Mouse (Mus musculus) embryonic facial prominence, embryonic 11.5 days (tissue): ENCODE results near the gene Prkch. TPM values are rescaled to one million over a fixed set of nuclear protein-coding genes. Genes with fewer than 3 reads are reported as not detected.

ENCODE experiments used
- ATAC-seq: fragments of 200-750 bp; cut with Nextera tagmentation; replicated peaks from 2 replicates; pipeline ENCODE4 v1.8.0; 2017; ENCODE audit warnings: low read depth; ENCODE audit not compliant: insufficient number of reproducible peaks, low FRiP score, low TSS enrichment
- DNase-seq: peaks from one replicate; pipeline ENCODE4 v3.0.0-alpha.2; 2015; ENCODE audit warnings: low spot score
- H3K27ac ChIP-seq: fragments of 300-500 bp; sonication (generic); replicated peaks from 2 replicates; pipeline ENCODE4 v1.5.1; 2014; ENCODE audit warnings: mild to moderate bottlenecking, low read depth, low read length, control low read depth
- H3K27me3 ChIP-seq: fragments of 300-500 bp; sonication (generic); 2 replicates; pipeline ENCODE4 v1.6.1; 2014; ENCODE audit warnings: mild to moderate bottlenecking, low read length, moderate library complexity, mixed read lengths; ENCODE audit not compliant: control insufficient read depth, insufficient read depth
- H3K36me3 ChIP-seq: fragments of 300-500 bp; sonication (generic); replicated peaks from 2 replicates; pipeline ENCODE4 v1.6.1; 2014; ENCODE audit warnings: low read depth, mild to moderate bottlenecking, low read length, moderate library complexity, mixed read lengths; ENCODE audit not compliant: control insufficient read depth, insufficient read depth
- H3K4me1 ChIP-seq: fragments of 300-500 bp; sonication (generic); 2 replicates; pipeline ENCODE4 v1.6.1; 2014; ENCODE audit warnings: low read length, mixed read lengths; ENCODE audit not compliant: control insufficient read depth, insufficient read depth
- H3K4me2 ChIP-seq: fragments of 300-500 bp; sonication (generic); 2 replicates; pipeline ENCODE4 v1.6.1; 2014; ENCODE audit warnings: low read depth, mild to moderate bottlenecking, control low read depth, low read length, moderate library complexity
- H3K4me3 ChIP-seq: fragments of 300-500 bp; sonication (generic); 2 replicates; pipeline ENCODE4 v1.5.1; 2014; ENCODE audit warnings: low read depth, low read length, control low read depth
- H3K9ac ChIP-seq: fragments of 300-500 bp; sonication (generic); replicated peaks from 2 replicates; pipeline ENCODE4 v1.6.1; 2014; ENCODE audit warnings: mild to moderate bottlenecking, control low read depth, low read length
- H3K9me3 ChIP-seq: fragments of 300-500 bp; sonication (generic); replicated peaks from 2 replicates; pipeline ENCODE4 v1.6.1; 2016; ENCODE audit warnings: mild to moderate bottlenecking, low read length, inconsistent platforms, mixed read lengths; ENCODE audit not compliant: control insufficient read depth
- WGBS: fragments of 180-500 bp; shearing (Covaris S2); extraction: QIAGEN DNeasy Blood & Tissue Kit; methylation state at CpG from one replicate; pipeline ENCODE4 v1.1.7; 2014; 5-methylcytosine and 5-hydroxymethylcytosine counted together
- polyA plus RNA-seq: library from polyadenylated mRNA; unstranded; fragments of >200 nt; fragmentation: Nextera tagmentation; extraction: Ambion mirVana; gene quantifications from 2 replicates; pipeline ENCODE4 v1.2.1, GENCODE M21; 2014

Prkch gene
- polyA plus RNA-seq, 1 experiment from 2014 or later: 11.6 TPM

DNA sequence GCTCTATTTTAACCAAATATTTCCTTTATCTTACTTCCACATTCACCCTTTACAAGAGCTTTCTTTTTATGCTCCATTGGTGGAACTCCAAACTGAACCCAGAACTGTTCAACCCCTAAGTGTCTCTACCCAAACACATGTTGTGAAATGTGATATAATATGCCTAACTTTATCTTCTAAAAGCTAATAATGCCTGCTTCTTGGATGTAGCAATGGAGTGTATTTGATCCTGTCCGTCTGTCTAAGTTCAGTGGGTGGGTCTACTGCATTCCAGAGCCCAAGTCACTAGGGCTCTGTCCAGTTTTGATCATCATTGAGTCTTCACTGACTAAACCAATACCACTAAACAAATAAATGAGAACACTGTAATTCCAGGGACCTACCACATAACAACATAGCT lies 240.2 kb downstream of the Prkch start:
- 76% methylated on average over 1 of the region's 1 CpGs for WGBS
- H3K4me2 ChIP-seq: no peak overlapping the region
- no peak for ATAC-seq

More for the DNA sequence above, 240.2 kb downstream of the Prkch start:
- DNase-seq: no peak
- Histone ChIP-seq H3K9me3 (no peaks in the 10 kb centered on the region), H3K4me3 (no peak overlapping the region), H3K9ac (no peak overlapping the region), H3K27ac (no peak overlapping the region), H3K4me1 (no peaks in the 10 kb centered on the region), H3K36me3 (no peaks in the 10 kb centered on the region), H3K27me3 (no peaks in the 10 kb centered on the region)

Other genes with a start within 250 kb of the Prkch start
- gene Tmem30b, start 38.4 kb upstream of the Prkch start, polyA plus RNA-seq: 10.3 and 11.2 TPM in 2 replicates